Mouse (Mus musculus) kidney, adult 2 months (tissue): ENCODE data around the gene Slc39a11.
A peak's percentile ranks its signal among the peaks of the same experiment; 100 is the strongest.

Experiments
- CTCF ChIP-seq: fragments of 200-500 bp; conservative IDR thresholded peaks from 2 replicates; pipeline ENCODE4 v1.5.1; 2011; ENCODE audit warnings: low read depth, mild to moderate bottlenecking, control low read depth, low read length, moderate library complexity, mixed read lengths; ENCODE audit not compliant: insufficient read depth, insufficient read length
- POLR2A ChIP-seq: fragments of 200-500 bp; IDR thresholded peaks from one replicate; pipeline ENCODE4 v1.6.1; 2011; ENCODE audit warnings: low read depth, low read length, control low read depth

DNA sequence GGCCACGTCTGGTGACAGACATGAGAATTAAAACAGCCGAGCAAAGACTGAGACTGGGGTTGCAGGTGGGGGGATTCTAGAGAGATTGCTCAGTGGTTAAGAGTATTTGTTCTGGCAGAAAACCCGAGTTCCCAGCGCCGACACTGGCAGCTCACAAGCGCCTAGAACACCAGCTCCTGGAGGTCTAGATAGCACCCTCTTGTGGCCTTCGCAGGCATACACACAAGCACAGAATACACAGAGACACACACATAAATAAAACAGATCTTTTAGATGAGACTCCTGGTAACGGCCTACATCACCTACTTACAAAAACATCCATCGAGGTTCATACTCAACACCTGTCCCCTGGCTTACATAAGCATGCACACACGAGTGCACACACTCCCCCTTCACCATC lies 165.8 kb downstream of the Slc39a11 start:
- TF ChIP-seq CTCF: 0 out of 2 replicates have a peak, but pooled peaks have one; percentile 29
- no peak for TF ChIP-seq POLR2A
